Mouse (Mus musculus): Measurements from ENCODE around the gene Rab40c. TPM values are rescaled to one million over a fixed set of nuclear protein-coding genes. Genes with fewer than 3 reads are reported as not detected.
A peak's percentile ranks its signal among the peaks of the same experiment; 100 is the strongest.
"Not testable (repeated sequence)": the region's sequence is repeated elsewhere in the genome, so short reads cannot be mapped to it uniquely, and the experiment has no call there.

Rab40c gene
- polyA plus RNA-seq, 1 experiment from 2014 or later = 59.2 TPM

DNA sequence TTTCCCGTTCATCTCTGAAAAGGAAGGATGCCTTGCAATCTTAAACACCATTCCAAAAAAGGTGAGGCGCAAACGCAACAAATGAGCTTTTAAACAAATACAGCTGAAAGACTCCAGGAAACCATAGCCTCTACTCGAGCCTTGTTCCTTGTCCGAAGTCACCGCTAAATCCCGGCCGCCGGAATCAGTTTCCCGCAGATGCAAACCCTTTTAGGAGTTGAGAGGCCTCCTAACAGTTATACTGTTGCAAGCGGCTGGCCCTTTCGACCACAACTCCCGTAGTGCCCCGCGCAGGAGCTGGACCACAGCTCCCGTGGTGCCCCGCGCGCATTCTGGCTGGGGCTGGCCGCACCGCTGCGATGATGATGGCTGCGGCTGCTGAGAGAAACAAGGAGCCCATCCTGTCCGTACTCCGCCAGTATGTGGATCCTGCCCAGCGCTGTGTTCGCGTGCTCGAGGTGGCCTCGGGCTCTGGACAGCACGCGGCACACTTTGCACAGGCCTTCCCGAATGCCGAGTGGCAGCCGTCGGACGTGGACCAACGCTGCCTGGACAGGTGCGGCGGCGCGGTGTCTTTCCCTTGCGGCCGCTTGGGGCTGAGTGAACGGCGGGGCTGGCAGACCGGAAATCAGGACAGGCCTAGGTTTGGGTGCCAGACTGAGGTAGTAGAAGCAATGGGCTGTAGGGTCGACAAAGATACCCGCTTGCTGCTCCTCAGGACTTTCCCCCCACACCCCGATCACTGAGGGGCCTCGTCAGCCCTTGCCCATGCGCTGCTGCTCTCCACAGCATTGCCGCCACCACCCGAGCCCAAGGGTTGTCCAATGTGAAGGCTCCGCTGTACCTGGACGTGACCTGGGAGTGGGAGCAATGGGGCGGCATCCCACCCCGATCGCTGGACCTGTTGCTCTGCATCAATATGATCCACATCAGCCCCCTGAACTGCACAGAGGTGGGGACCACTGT, 44.1 kb downstream of the Rab40c start:
- H3K4me1 ChIP-seq (replicated peaks; ENCODE audit: control insufficient read depth, insufficient read depth, low read length) = peaks cover 22% of the 10 kb centered on the region
- peak; percentile 95 for ATAC-seq
- H3K4me3 ChIP-seq (replicated peaks; ENCODE audit: low read length) = peak overlapping the region; percentile 71
- no peaks in the 10 kb centered on the region for H3K36me3 ChIP-seq (ENCODE audit: control insufficient read depth, insufficient read depth)
- WGBS = 1% methylated on average over 59 of the region's 59 CpGs
- H3K9me3 ChIP-seq (ENCODE audit: control insufficient read depth, low read length) = no peaks in the 10 kb centered on the region
- peak overlapping the region; percentile 89 for H3K27ac ChIP-seq (ENCODE audit: low read length)
- H3K27me3 ChIP-seq (replicated peaks; ENCODE audit: control insufficient read depth, insufficient read depth, low read length) = no peaks in the 10 kb centered on the region
- H3K4me2 ChIP-seq (ENCODE audit: low read length) = peak overlapping the region; percentile 90
- H3K9ac ChIP-seq (replicated peaks; ENCODE audit: low read depth, low read length) = peak overlapping the region; percentile 81

DNA sequence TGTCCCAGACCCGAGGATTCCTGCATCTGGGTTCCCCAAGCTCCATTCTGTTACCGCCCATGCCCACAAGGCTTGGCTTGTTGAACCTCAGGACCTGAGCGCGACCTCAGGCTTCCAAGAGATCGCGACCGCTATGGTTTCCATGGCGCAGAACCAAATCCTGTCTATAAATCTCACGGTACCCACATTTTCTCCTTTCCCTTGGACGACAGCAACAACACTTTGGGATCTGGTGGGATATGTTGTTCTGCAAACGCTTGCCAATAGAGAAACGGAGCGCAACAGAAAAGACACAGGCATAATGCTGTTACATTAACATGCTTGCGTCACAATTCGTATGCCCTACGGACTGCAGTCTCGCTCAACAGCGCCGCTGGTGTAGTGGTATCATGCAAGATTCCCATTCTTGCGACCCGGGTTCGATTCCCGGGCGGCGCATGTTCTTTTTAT, 44.8 kb downstream of the Rab40c start, which contains the start of gene Mettl26:
TSS of gene Mettl26 (plus strand) at position 354 of the 450 bp plus-strand sequence.
- peak; percentile 84 for ATAC-seq
- Histone ChIP-seq H3K9ac (replicated peaks; ENCODE audit: low read depth, low read length) (peak within 1 kb of the TSS; percentile 81), H3K4me1 (replicated peaks; ENCODE audit: control insufficient read depth, insufficient read depth, low read length) (peaks cover 22% of the 10 kb centered on the region), H3K9me3 (ENCODE audit: control insufficient read depth, low read length) (no peaks in the 10 kb centered on the region), H3K27me3 (replicated peaks; ENCODE audit: control insufficient read depth, insufficient read depth, low read length) (no peaks in the 10 kb centered on the region), H3K36me3 (ENCODE audit: control insufficient read depth, insufficient read depth) (no peaks in the 10 kb centered on the region), H3K4me2 (ENCODE audit: low read length) (peak within 1 kb of the TSS; percentile 90), H3K27ac (ENCODE audit: low read length) (peak within 1 kb of the TSS; percentile 89), H3K4me3 (replicated peaks; ENCODE audit: low read length) (peak within 1 kb of the TSS; percentile 71)
- under 1% methylated on average over 25 of the region's 25 CpGs for WGBS

DNA sequence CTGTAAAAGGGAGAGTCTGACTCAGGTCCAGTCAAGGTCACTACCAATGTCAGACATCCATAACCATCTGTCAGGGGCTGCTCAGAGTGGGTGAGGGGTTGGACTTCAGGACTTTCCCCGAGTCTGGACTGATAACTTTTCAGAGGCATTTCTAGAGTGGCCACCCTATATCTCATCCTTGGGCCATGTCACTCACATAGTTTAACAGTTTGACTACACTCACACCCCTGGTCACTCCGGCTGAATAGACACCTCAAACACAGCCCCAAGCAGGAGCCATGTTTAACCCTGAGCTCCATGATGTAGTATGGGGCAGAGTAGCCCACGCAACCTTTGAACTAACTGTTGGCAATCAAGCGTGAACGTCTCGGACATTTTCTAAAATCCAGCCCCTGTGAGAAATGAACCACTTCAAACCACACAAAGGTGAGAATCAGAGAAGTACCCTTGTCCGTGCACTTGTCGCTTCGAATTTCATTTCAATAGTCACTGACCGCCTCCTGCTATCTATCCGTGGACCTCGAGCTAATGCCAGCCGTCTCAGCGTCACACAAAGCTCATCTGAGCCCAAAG, 45.3 kb downstream of the Rab40c start:
- H3K36me3 ChIP-seq (ENCODE audit: control insufficient read depth, insufficient read depth) = no peaks in the 10 kb centered on the region
- no peaks in the 10 kb centered on the region for H3K27me3 ChIP-seq (replicated peaks; ENCODE audit: control insufficient read depth, insufficient read depth, low read length)
- peak overlapping the region; percentile 90 for H3K4me2 ChIP-seq (ENCODE audit: low read length)
- H3K27ac ChIP-seq (ENCODE audit: low read length) = peak overlapping the region; percentile 89
- H3K4me3 ChIP-seq (replicated peaks; ENCODE audit: low read length) = peak overlapping the region; percentile 71
- H3K9ac ChIP-seq (replicated peaks; ENCODE audit: low read depth, low read length) = peak overlapping the region; percentile 73
- 5% methylated on average over 14 of the region's 14 CpGs for WGBS
- no peak for ATAC-seq
- H3K9me3 ChIP-seq (ENCODE audit: control insufficient read depth, low read length) = no peaks in the 10 kb centered on the region
- H3K4me1 ChIP-seq (replicated peaks; ENCODE audit: control insufficient read depth, insufficient read depth, low read length) = peaks cover 22% of the 10 kb centered on the region

DNA sequence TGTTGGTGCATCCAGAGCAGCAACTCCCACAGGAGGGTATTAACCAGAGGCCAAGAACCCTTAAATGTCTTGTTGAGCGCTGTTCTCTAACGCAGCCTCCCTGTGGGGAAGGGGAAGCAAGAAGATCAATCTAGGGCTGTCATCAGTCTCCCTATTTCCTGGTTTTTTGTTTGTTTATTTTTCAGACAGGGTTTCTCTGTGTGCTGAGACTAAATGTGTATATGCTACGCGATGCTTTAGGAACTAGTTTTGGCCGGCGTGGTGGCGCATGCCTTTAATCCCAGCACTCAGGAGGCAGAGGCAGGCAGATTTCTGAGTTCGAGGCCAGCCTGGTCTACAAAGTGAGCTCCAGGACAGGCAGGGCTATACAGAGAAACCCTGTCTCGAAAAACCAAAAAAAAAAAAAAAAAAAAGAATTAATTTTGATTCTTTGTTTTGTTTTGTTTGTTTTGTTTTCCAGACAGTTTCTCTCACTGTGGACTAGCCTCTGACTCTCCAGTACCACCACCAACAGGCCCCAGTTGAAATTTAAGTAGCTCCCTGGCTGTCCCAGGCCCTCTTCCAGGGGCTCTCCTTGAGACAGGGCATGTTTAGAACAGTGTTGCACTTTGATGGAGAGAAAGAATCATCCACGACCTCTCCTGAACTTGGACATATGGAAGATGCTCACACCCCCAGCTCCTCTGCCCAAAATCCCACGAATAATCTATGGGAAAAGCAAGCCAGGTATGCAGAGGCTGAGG, 46.0 kb downstream of the Rab40c start:
- H3K9ac ChIP-seq (replicated peaks; ENCODE audit: low read depth, low read length) = peak overlapping the region; percentile 73
- H3K36me3 ChIP-seq (ENCODE audit: control insufficient read depth, insufficient read depth) = no peaks in the 10 kb centered on the region

DNA sequence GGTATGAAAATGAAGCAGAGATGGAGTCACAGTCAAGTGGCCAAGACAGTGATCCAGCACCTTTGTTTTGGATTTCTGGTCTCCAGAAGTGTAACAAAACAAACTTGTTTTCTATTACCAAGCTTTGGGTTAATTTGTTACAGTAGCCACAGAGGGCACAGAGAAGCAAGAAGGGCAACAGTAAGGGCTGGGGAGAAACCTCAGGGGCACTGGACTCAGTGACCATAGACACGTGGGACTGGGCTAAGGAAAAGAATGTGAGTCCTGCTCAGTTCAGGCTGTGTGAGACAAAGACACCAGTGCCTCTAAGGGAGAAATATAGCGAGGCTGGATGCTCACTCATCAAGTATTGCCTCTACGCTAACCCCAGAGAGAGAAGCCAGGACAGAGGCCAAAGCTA, 46.9 kb downstream of the Rab40c start:
- no peak overlapping the region for H3K27ac ChIP-seq (ENCODE audit: low read length)
- no peaks in the 10 kb centered on the region for H3K9me3 ChIP-seq (ENCODE audit: control insufficient read depth, low read length)
- no peak overlapping the region for H3K9ac ChIP-seq (replicated peaks; ENCODE audit: low read depth, low read length)
- H3K4me1 ChIP-seq (replicated peaks; ENCODE audit: control insufficient read depth, insufficient read depth, low read length) = peaks cover 29% of the 10 kb centered on the region
- no peak overlapping the region for H3K4me2 ChIP-seq (ENCODE audit: low read length)
- H3K27me3 ChIP-seq (replicated peaks; ENCODE audit: control insufficient read depth, insufficient read depth, low read length) = no peaks in the 10 kb centered on the region
- ATAC-seq = no peak
- no peaks in the 10 kb centered on the region for H3K36me3 ChIP-seq (ENCODE audit: control insufficient read depth, insufficient read depth)
- 80% methylated on average over 3 of the region's 3 CpGs for WGBS
- H3K4me3 ChIP-seq (replicated peaks; ENCODE audit: low read length) = no peak overlapping the region

More for the DNA sequence above, 46.0 kb downstream of the Rab40c start:
- 87% methylated on average over 11 of the region's 11 CpGs for WGBS
- Histone ChIP-seq H3K4me2 (ENCODE audit: low read length) (peak overlapping the region; percentile 90), H3K4me3 (replicated peaks; ENCODE audit: low read length) (peak overlapping the region; percentile 71), H3K9me3 (ENCODE audit: control insufficient read depth, low read length) (no peaks in the 10 kb centered on the region), H3K27ac (ENCODE audit: low read length) (peak overlapping the region; percentile 89; the same call in 1 of the 2 replicates), H3K27me3 (replicated peaks; ENCODE audit: control insufficient read depth, insufficient read depth, low read length) (no peaks in the 10 kb centered on the region), H3K4me1 (replicated peaks; ENCODE audit: control insufficient read depth, insufficient read depth, low read length) (peaks cover 24% of the 10 kb centered on the region)
- ATAC-seq = no peak

DNA sequence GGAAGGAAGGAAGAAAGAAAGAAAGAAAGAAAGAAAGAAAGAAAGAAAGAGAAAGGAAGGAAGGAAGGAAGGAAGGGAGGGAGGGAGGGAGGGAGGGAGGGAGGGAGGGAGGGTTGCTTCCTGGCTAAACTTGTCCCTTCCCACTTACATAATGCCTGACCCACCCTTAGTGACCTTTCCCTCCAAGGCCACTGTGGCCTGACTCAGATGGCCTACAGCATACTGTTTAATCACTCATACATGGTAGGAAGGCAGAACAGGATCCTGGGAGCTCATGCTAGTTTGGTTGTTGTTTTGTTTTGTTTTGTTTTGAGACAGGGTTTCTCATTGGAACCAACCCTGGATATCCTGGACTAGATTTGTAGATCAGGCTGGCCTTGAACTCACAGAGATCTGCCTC, 48.0 kb downstream of the Rab40c start:
- H3K9me3 ChIP-seq (ENCODE audit: control insufficient read depth, low read length); H3K36me3 ChIP-seq (ENCODE audit: control insufficient read depth, insufficient read depth); ATAC-seq; H3K27me3 ChIP-seq (replicated peaks; ENCODE audit: control insufficient read depth, insufficient read depth, low read length); H3K9ac ChIP-seq (replicated peaks; ENCODE audit: low read depth, low read length); H3K4me3 ChIP-seq (replicated peaks; ENCODE audit: low read length); H3K4me2 ChIP-seq (ENCODE audit: low read length); H3K27ac ChIP-seq (ENCODE audit: low read length): not testable (repeated sequence)
- peaks cover 26% of the 10 kb centered on the region for H3K4me1 ChIP-seq (replicated peaks; ENCODE audit: control insufficient read depth, insufficient read depth, low read length)

DNA sequence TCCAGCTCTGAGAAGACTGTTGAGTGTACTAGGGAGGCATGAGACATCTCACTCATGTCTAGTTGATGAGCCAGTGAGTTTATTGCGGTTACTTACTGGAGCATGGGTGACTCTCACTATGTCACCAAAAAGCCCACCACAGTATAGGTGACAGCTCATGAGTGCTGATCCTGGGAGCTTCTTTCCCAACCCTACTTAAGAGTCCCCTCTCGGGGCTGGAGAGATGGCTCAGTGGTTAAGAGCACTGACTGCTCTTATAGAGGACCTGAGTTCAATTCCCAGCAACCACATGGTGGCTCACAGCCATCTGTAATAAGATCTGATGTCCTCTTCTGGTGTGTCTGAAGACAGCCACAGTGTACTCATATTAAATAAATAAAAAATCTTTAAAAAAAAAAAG, 49.6 kb downstream of the Rab40c start:
- Histone ChIP-seq H3K4me1 (replicated peaks; ENCODE audit: control insufficient read depth, insufficient read depth, low read length) (peaks cover 18% of the 10 kb centered on the region), H3K36me3 (ENCODE audit: control insufficient read depth, insufficient read depth) (no peaks in the 10 kb centered on the region), H3K9ac (replicated peaks; ENCODE audit: low read depth, low read length) (no peak overlapping the region), H3K9me3 (ENCODE audit: control insufficient read depth, low read length) (no peaks in the 10 kb centered on the region), H3K4me2 (ENCODE audit: low read length) (no peak overlapping the region), H3K27ac (ENCODE audit: low read length) (no peak overlapping the region), H3K4me3 (replicated peaks; ENCODE audit: low read length) (no peak overlapping the region), H3K27me3 (replicated peaks; ENCODE audit: control insufficient read depth, insufficient read depth, low read length) (no peaks in the 10 kb centered on the region)
- no peak for ATAC-seq
- WGBS = 89% methylated on average over 2 of the region's 2 CpGs

DNA sequence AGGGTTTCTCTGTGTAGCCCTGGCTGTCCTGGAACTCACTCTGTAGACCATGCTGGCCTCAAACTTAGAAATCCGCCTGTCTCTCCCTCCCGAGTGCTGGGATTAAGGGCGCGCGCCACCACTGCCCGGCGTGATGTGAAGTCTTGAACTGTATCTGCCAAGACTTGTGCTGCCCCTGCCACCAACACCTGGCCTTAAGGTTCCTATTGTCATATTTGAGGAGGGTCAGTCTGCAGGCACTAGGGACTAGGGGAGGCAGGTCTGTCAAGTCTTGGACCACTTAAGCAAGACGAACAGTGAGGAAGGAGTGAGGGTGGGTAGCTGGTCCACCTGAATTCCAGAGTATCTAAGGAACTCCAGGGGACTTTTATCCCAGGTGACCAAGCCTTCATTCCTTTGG, 50.0 kb downstream of the Rab40c start:
- no peaks in the 10 kb centered on the region for H3K27me3 ChIP-seq (replicated peaks; ENCODE audit: control insufficient read depth, insufficient read depth, low read length)
- no peak overlapping the region for H3K4me2 ChIP-seq (ENCODE audit: low read length)
- no peak for ATAC-seq
- WGBS = 88% methylated on average over 8 of the region's 8 CpGs
- H3K4me1 ChIP-seq (replicated peaks; ENCODE audit: control insufficient read depth, insufficient read depth, low read length) = peaks cover 18% of the 10 kb centered on the region
- no peak overlapping the region for H3K27ac ChIP-seq (ENCODE audit: low read length)
- H3K9me3 ChIP-seq (ENCODE audit: control insufficient read depth, low read length) = no peaks in the 10 kb centered on the region
- H3K9ac ChIP-seq (replicated peaks; ENCODE audit: low read depth, low read length) = no peak overlapping the region
- H3K4me3 ChIP-seq (replicated peaks; ENCODE audit: low read length) = no peak overlapping the region
- H3K36me3 ChIP-seq (ENCODE audit: control insufficient read depth, insufficient read depth) = no peaks in the 10 kb centered on the region

Measured in forebrain, embryonic 16.5 days (tissue).